Mouse (Mus musculus): ENCODE results near the gene Col19a1. TPM values are rescaled to one million over a fixed set of nuclear protein-coding genes. Genes with fewer than 3 reads are reported as not detected.

The Col19a1 gene
- polyA plus RNA-seq, 1 experiment: not detected

- no peak for TF ChIP-seq GATA1 (IDR thresholded peaks at IDR 0.05; ENCODE audit: low read length)
Observed at GRCm38 (mm10) chr1:24367570-24368517, 219.4 kb downstream of the Col19a1 start.

- no peak for TF ChIP-seq GATA1 (IDR thresholded peaks at IDR 0.05; ENCODE audit: low read length)
Observed at GRCm38 (mm10) chr1:24364775-24365174, 222.5 kb downstream of the Col19a1 start.

- no peak for TF ChIP-seq GATA1 (IDR thresholded peaks at IDR 0.05; ENCODE audit: low read length)
Observed at GRCm38 (mm10) chr1:24361990-24362635, 225.2 kb downstream of the Col19a1 start.

- no peak for TF ChIP-seq GATA1 (IDR thresholded peaks at IDR 0.05; ENCODE audit: low read length)
Observed at GRCm38 (mm10) chr1:24349462-24350217, 237.6 kb downstream of the Col19a1 start.

- TF ChIP-seq GATA1 (IDR thresholded peaks at IDR 0.05; ENCODE audit: low read length): no peak
Observed at GRCm38 (mm10) chr1:24347621-24348160, 239.6 kb downstream of the Col19a1 start.

- TF ChIP-seq GATA1 (IDR thresholded peaks at IDR 0.05; ENCODE audit: low read length): no peak
Observed at GRCm38 (mm10) chr1:24337556-24338275, 249.6 kb downstream of the Col19a1 start.

GRCm38 (mm10) chr1:24336051-24336450 lies 251.2 kb downstream of the Col19a1 start:
- TF ChIP-seq GATA1 (IDR thresholded peaks at IDR 0.05; ENCODE audit: low read length): no peak

- no peak for TF ChIP-seq GATA1 (IDR thresholded peaks at IDR 0.05; ENCODE audit: low read length)
Observed at GRCm38 (mm10) chr1:24316961-24317589, 270.2 kb downstream of the Col19a1 start.

- no peak for TF ChIP-seq GATA1 (IDR thresholded peaks at IDR 0.05; ENCODE audit: low read length)
Observed at GRCm38 (mm10) chr1:24316490-24316889, 270.8 kb downstream of the Col19a1 start.

- TF ChIP-seq GATA1 (IDR thresholded peaks at IDR 0.05; ENCODE audit: low read length): no peak
Observed at GRCm38 (mm10) chr1:24310847-24311246, 276.4 kb downstream of the Col19a1 start.

- TF ChIP-seq GATA1 (IDR thresholded peaks at IDR 0.05; ENCODE audit: low read length): no peak
Observed at GRCm38 (mm10) chr1:24310193-24310592, 277.1 kb downstream of the Col19a1 start.

GRCm38 (mm10) chr1:24303077-24303476 lies 284.2 kb downstream of the Col19a1 start:
- TF ChIP-seq GATA1 (IDR thresholded peaks at IDR 0.05; ENCODE audit: low read length): no peak

GRCm38 (mm10) chr1:24302674-24303073 lies 284.6 kb downstream of the Col19a1 start:
- TF ChIP-seq GATA1 (IDR thresholded peaks at IDR 0.05; ENCODE audit: low read length): no peak

- TF ChIP-seq GATA1 (IDR thresholded peaks at IDR 0.05; ENCODE audit: low read length): no peak
Observed at GRCm38 (mm10) chr1:24300700-24301099, 286.6 kb downstream of the Col19a1 start.

All from G1E-ER4 (cell line).